Mouse (Mus musculus) retina, postnatal 7 days (tissue): ENCODE data around the gene Top3b.
"Not testable (repeated sequence)": the region's sequence is repeated elsewhere in the genome, so short reads cannot be mapped to it uniquely, and the experiment has no call there.

ENCODE experiments used
- DNase-seq: peaks from one replicate; pipeline ENCODE4 v3.0.0-alpha.2; 2012; ENCODE audit warnings: low read depth, low spot score

The Top3b gene

GRCm38 (mm10) chr16:16897056-16897584 is 26.6 kb downstream of the Top3b start:
- DNase-seq: no peak

GRCm38 (mm10) chr16:16902329-16902728 is 31.8 kb downstream of the Top3b start:
- DNase-seq: no peak

- no peak for DNase-seq
Observed at GRCm38 (mm10) chr16:16903188-16903587, 32.7 kb downstream of the Top3b start.

GRCm38 (mm10) chr16:16907799-16908198 is 37.3 kb downstream of the Top3b start:
- no peak for DNase-seq

GRCm38 (mm10) chr16:16911641-16912597 is 41.4 kb downstream of the Top3b start:
- DNase-seq: peak; percentile 58

- no peak for DNase-seq
Observed at GRCm38 (mm10) chr16:16913440-16913839, 42.9 kb downstream of the Top3b start.

GRCm38 (mm10) chr16:16918441-16919117 is 48.0 kb downstream of the Top3b start:
- no peak for DNase-seq

- DNase-seq: no peak
Observed at GRCm38 (mm10) chr16:16921021-16921435, 50.5 kb downstream of the Top3b start.

- no peak for DNase-seq
Observed at GRCm38 (mm10) chr16:16924481-16924880, 53.9 kb downstream of the Top3b start.

GRCm38 (mm10) chr16:16926536-16926935 is 56.0 kb downstream of the Top3b start:
- no peak for DNase-seq

GRCm38 (mm10) chr16:16928908-16929307 is 58.4 kb downstream of the Top3b start:
- not testable (repeated sequence) for DNase-seq

- no peak for DNase-seq
Observed at GRCm38 (mm10) chr16:16930326-16930725, 59.8 kb downstream of the Top3b start.

- no peak for DNase-seq
Observed at GRCm38 (mm10) chr16:16930810-16931296, 60.3 kb downstream of the Top3b start.

GRCm38 (mm10) chr16:16939543-16939942 is 69.0 kb downstream of the Top3b start:
- DNase-seq: no peak

- DNase-seq: no peak
Observed at GRCm38 (mm10) chr16:16941078-16941477, 70.5 kb downstream of the Top3b start.
